Mouse (Mus musculus): Measurements from ENCODE around the gene Sgsm2.

- TF ChIP-seq CTCF (IDR thresholded peaks at IDR 0.05; ENCODE audit: borderline replicate concordance, insufficient read depth, low read depth, low read length) (no peak), POLR2A (IDR thresholded peaks at IDR 0.05; ENCODE audit: borderline replicate concordance, insufficient read depth, low read length) (0 out of 2 replicates have a peak, but pooled peaks have one; percentile 35)
These were observed 58.4 kb downstream of the Sgsm2 start for GRCm38 (mm10) chr11:74838441-74838840.
